Mouse (Mus musculus) adrenal gland, postnatal 25 days (tissue): ENCODE data around the gene Higd1a. TPM values are rescaled to one million over a fixed set of nuclear protein-coding genes. Genes with fewer than 3 reads are reported as not detected.

Experiments
- total RNA-seq: library from RNA; stranded (reverse); gene quantifications from 2 replicates; pipeline ENCODE4 v1.2.3, GENCODE M21; 2021

Gene Higd1a
- total RNA-seq, 1 experiment from 2014 or later, result 77.9 TPM

Other genes with a start within 250 kb of the Higd1a start
- gene Lyzl4, start 216.3 kb downstream of the Higd1a start, total RNA-seq, result not detected in 2 replicates
- gene Vipr1, start 215.6 kb downstream of the Higd1a start, total RNA-seq, result 0.18 and 0.62 TPM in 2 replicates
- gene Sec22c, start 152.9 kb downstream of the Higd1a start, total RNA-seq, result 4.9 and 5.3 TPM in 2 replicates
- 41.6 and 44.9 TPM in 2 replicates for gene Ss18l2, start 148.0 kb downstream of the Higd1a start, total RNA-seq
- gene Nktr, start 139.2 kb downstream of the Higd1a start, total RNA-seq, result 90.6 and 90.8 TPM in 2 replicates
- gene Zfp651, start 99.0 kb downstream of the Higd1a start, total RNA-seq, result 33.3 and 55.7 TPM in 2 replicates
- 0.18 TPM in 1 of 2 replicates, not detected in the other for gene Klhl40, start 80.8 kb downstream of the Higd1a start, total RNA-seq
- gene Hhatl, start 65.9 kb downstream of the Higd1a start, total RNA-seq, result not detected in 2 replicates
- gene Ccdc13, start 18.9 kb downstream of the Higd1a start, total RNA-seq, result 1.3 and 1.5 TPM in 2 replicates
- 0.33 and 0.52 TPM in 2 replicates for gene Ackr2, start 40.0 kb upstream of the Higd1a start, total RNA-seq
- gene Cyp8b1, start 57.9 kb upstream of the Higd1a start, total RNA-seq, result 0.36 and 2.7 TPM in 2 replicates
- gene Fam198a, start 92.6 kb upstream of the Higd1a start, total RNA-seq, result 2.0 and 2.9 TPM in 2 replicates
- gene Pomgnt2, start 138.7 kb upstream of the Higd1a start, total RNA-seq, result 16.3 and 21.3 TPM in 2 replicates